Mouse (Mus musculus): ENCODE measurements around the gene Arhgap35. TPM values are rescaled to one million over a fixed set of nuclear protein-coding genes. Genes with fewer than 3 reads are reported as not detected.
"Not testable (repeated sequence)": the region's sequence is repeated elsewhere in the genome, so short reads cannot be mapped to it uniquely, and the experiment has no call there.

The Arhgap35 gene
- 48.1 and 75.2 TPM in 2 replicates for polyA plus RNA-seq (2012; rRNA removed)

- peak; percentile 81 for TF ChIP-seq POLR2A (IDR thresholded peaks at IDR 0.05; ENCODE audit: borderline replicate concordance, extremely low read depth, insufficient read depth, insufficient read length, poor library complexity, severe bottlenecking)
- no peak for TF ChIP-seq CTCF (IDR thresholded peaks at IDR 0.05; ENCODE audit: borderline replicate concordance, extremely low read depth, insufficient read depth, insufficient read length)
- DNase-seq (ENCODE audit: low read depth): peak; percentile 100
Measured at GRCm38 (mm10) chr7:16614888-16615715, at the start of gene Arhgap35. TSS of gene Arhgap35 (minus strand) at chr7:16614993.

- no peak for TF ChIP-seq POLR2A (IDR thresholded peaks at IDR 0.05; ENCODE audit: borderline replicate concordance, extremely low read depth, insufficient read depth, insufficient read length, poor library complexity, severe bottlenecking)
- no peak for TF ChIP-seq CTCF (IDR thresholded peaks at IDR 0.05; ENCODE audit: borderline replicate concordance, extremely low read depth, insufficient read depth, insufficient read length)
- no peak for DNase-seq (ENCODE audit: low read depth)
Measured at GRCm38 (mm10) chr7:16644260-16644659, 29.5 kb upstream of the Arhgap35 start.

- not testable (repeated sequence) for DNase-seq (ENCODE audit: low read depth)
Measured at GRCm38 (mm10) chr7:16643106-16643505, 28.3 kb upstream of the Arhgap35 start.

GRCm38 (mm10) chr7:16639028-16639427 lies 24.2 kb upstream of the Arhgap35 start:
- no peak for TF ChIP-seq POLR2A (IDR thresholded peaks at IDR 0.05; ENCODE audit: borderline replicate concordance, extremely low read depth, insufficient read depth, insufficient read length, poor library complexity, severe bottlenecking)
- TF ChIP-seq CTCF (IDR thresholded peaks at IDR 0.05; ENCODE audit: borderline replicate concordance, extremely low read depth, insufficient read depth, insufficient read length): no peak
- peak; percentile 78 for DNase-seq (ENCODE audit: low read depth)

- DNase-seq (ENCODE audit: low read depth): no peak
Measured at GRCm38 (mm10) chr7:16635116-16635515, 20.3 kb upstream of the Arhgap35 start.

GRCm38 (mm10) chr7:16633913-16634312 lies 19.1 kb upstream of the Arhgap35 start:
- DNase-seq (ENCODE audit: low read depth): not testable (repeated sequence)

More at GRCm38 (mm10) chr7:16635116-16635515, 20.3 kb upstream of the Arhgap35 start:
- TF ChIP-seq POLR2A (IDR thresholded peaks at IDR 0.05; ENCODE audit: borderline replicate concordance, extremely low read depth, insufficient read depth, insufficient read length, poor library complexity, severe bottlenecking) (no peak), CTCF (IDR thresholded peaks at IDR 0.05; ENCODE audit: borderline replicate concordance, extremely low read depth, insufficient read depth, insufficient read length) (no peak)

GRCm38 (mm10) chr7:16631932-16632331 lies 17.1 kb upstream of the Arhgap35 start:
- DNase-seq (ENCODE audit: low read depth): no peak
- TF ChIP-seq POLR2A (IDR thresholded peaks at IDR 0.05; ENCODE audit: borderline replicate concordance, extremely low read depth, insufficient read depth, insufficient read length, poor library complexity, severe bottlenecking) (no peak), CTCF (IDR thresholded peaks at IDR 0.05; ENCODE audit: borderline replicate concordance, extremely low read depth, insufficient read depth, insufficient read length) (no peak)

GRCm38 (mm10) chr7:16631025-16631424 lies 16.2 kb upstream of the Arhgap35 start:
- no peak for DNase-seq (ENCODE audit: low read depth)
- TF ChIP-seq CTCF (IDR thresholded peaks at IDR 0.05; ENCODE audit: borderline replicate concordance, extremely low read depth, insufficient read depth, insufficient read length) (no peak), POLR2A (IDR thresholded peaks at IDR 0.05; ENCODE audit: borderline replicate concordance, extremely low read depth, insufficient read depth, insufficient read length, poor library complexity, severe bottlenecking) (no peak)

- DNase-seq (ENCODE audit: low read depth): peak; percentile 80
- TF ChIP-seq CTCF (IDR thresholded peaks at IDR 0.05; ENCODE audit: borderline replicate concordance, extremely low read depth, insufficient read depth, insufficient read length) (peak; percentile 81), POLR2A (IDR thresholded peaks at IDR 0.05; ENCODE audit: borderline replicate concordance, extremely low read depth, insufficient read depth, insufficient read length, poor library complexity, severe bottlenecking) (no peak)
Measured at GRCm38 (mm10) chr7:16629598-16630296, 15.0 kb upstream of the Arhgap35 start.

- TF ChIP-seq POLR2A (IDR thresholded peaks at IDR 0.05; ENCODE audit: borderline replicate concordance, extremely low read depth, insufficient read depth, insufficient read length, poor library complexity, severe bottlenecking): no peak
- peak; percentile 84; the same call in 1 of the 2 replicates for TF ChIP-seq CTCF (IDR thresholded peaks at IDR 0.05; ENCODE audit: borderline replicate concordance, extremely low read depth, insufficient read depth, insufficient read length)
- DNase-seq (ENCODE audit: low read depth): peak; percentile 85
Measured at GRCm38 (mm10) chr7:16628096-16628771, 13.4 kb upstream of the Arhgap35 start.

- DNase-seq (ENCODE audit: low read depth): no peak
- no peak for TF ChIP-seq POLR2A (IDR thresholded peaks at IDR 0.05; ENCODE audit: borderline replicate concordance, extremely low read depth, insufficient read depth, insufficient read length, poor library complexity, severe bottlenecking)
- no peak for TF ChIP-seq CTCF (IDR thresholded peaks at IDR 0.05; ENCODE audit: borderline replicate concordance, extremely low read depth, insufficient read depth, insufficient read length)
Measured at GRCm38 (mm10) chr7:16623687-16624086, 8.9 kb upstream of the Arhgap35 start.

Measured in brain, embryonic 14.5 days (tissue).